Mouse (Mus musculus) forebrain, embryonic 11.5 days (tissue): ENCODE measurements around the gene Elovl2. TPM values are rescaled to one million over a fixed set of nuclear protein-coding genes. Genes with fewer than 3 reads are reported as not detected.

Experiments used
- ATAC-seq: fragments of 200-750 bp; cut with Nextera tagmentation; replicated peaks from 2 replicates; pipeline ENCODE4 v1.8.0; 2017; ENCODE audit warnings: moderate TSS enrichment; ENCODE audit not compliant: low FRiP score
- DNase-seq: peaks from one replicate; pipeline ENCODE4 v3.0.0-alpha.2; 2017; ENCODE audit warnings: low spot score
- H3K27ac ChIP-seq: fragments of 300-500 bp; sonication (generic); 2 replicates; pipeline ENCODE4 v1.5.1; 2014; ENCODE audit warnings: low read depth, low read length
- H3K27me3 ChIP-seq: fragments of 300-500 bp; sonication (generic); 2 replicates; pipeline ENCODE4 v1.6.1; 2014; ENCODE audit warnings: mild to moderate bottlenecking, low read length, mixed read lengths; ENCODE audit not compliant: control insufficient read depth, insufficient read depth
- H3K36me3 ChIP-seq: fragments of 300-500 bp; sonication (generic); 2 replicates; pipeline ENCODE4 v1.6.1; 2014; ENCODE audit warnings: mild to moderate bottlenecking, low read length, moderate library complexity, mixed read lengths; ENCODE audit not compliant: control insufficient read depth, insufficient read depth
- H3K4me1 ChIP-seq: fragments of 300-500 bp; sonication (generic); replicated peaks from 2 replicates; pipeline ENCODE4 v1.6.1; 2014; ENCODE audit warnings: low read length, mixed read lengths; ENCODE audit not compliant: control insufficient read depth, insufficient read depth
- H3K4me2 ChIP-seq: fragments of 300-500 bp; sonication (generic); 2 replicates; pipeline ENCODE4 v1.6.1; 2014; ENCODE audit warnings: low read depth, mild to moderate bottlenecking, low read length, moderate library complexity, mixed read lengths; ENCODE audit not compliant: severe bottlenecking
- H3K4me3 ChIP-seq: fragments of 300-500 bp; sonication (generic); 2 replicates; pipeline ENCODE4 v1.5.1; 2014; ENCODE audit warnings: low read depth, low read length
- H3K9ac ChIP-seq: fragments of 300-500 bp; sonication (generic); 2 replicates; pipeline ENCODE4 v1.6.1; 2014; ENCODE audit warnings: low read length
- H3K9me3 ChIP-seq: fragments of 300-500 bp; sonication (generic); 2 replicates; pipeline ENCODE4 v1.6.1; 2016; ENCODE audit warnings: low read length, mixed read lengths; ENCODE audit not compliant: control insufficient read depth
- WGBS: fragments of 180-500 bp; shearing (Covaris S2); extraction: QIAGEN DNeasy Blood & Tissue Kit; methylation state at CpG from one replicate; pipeline ENCODE4 v1.1.7; 2014; 5-methylcytosine and 5-hydroxymethylcytosine counted together
- polyA plus RNA-seq: library from polyadenylated mRNA; unstranded; fragments of >200 nt; fragmentation: Nextera tagmentation; extraction: Ambion mirVana; gene quantifications from 2 replicates; pipeline ENCODE4 v1.2.1, GENCODE M21; 2014

The Elovl2 gene
- polyA plus RNA-seq, 1 experiment from 2014 or later = 52.8 TPM

DNA sequence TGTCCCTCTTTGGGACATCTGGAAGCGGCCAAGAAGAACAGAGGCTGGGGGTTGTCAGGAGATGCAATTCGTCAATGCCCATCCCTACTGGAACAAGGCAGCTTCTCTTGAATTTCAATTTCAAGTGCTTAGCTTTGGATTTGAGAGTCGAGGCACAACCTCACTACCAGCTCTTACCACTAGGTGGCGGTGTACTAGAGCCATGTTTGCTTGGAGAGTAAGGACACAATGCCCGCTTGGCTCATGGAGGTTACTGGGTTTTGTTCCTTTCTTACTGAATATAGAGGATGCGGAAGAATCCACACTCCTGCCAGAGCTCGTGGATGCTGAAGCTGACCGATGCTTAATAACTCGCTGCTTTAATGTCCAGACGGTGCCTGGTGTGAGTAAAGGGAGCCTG lies 73.9 kb downstream of the Elovl2 start:
- Histone ChIP-seq H3K9me3 (no peaks in the 10 kb centered on the region), H3K9ac (no peak overlapping the region), H3K4me1 (no peaks in the 10 kb centered on the region), H3K4me2 (no peak overlapping the region), H3K27me3 (no peaks in the 10 kb centered on the region), H3K4me3 (no peak overlapping the region), H3K36me3 (no peaks in the 10 kb centered on the region), H3K27ac (no peak overlapping the region)
- peak; percentile 72 for DNase-seq
- no peak for ATAC-seq
- WGBS = 82% methylated on average over 10 of the region's 10 CpGs

DNA sequence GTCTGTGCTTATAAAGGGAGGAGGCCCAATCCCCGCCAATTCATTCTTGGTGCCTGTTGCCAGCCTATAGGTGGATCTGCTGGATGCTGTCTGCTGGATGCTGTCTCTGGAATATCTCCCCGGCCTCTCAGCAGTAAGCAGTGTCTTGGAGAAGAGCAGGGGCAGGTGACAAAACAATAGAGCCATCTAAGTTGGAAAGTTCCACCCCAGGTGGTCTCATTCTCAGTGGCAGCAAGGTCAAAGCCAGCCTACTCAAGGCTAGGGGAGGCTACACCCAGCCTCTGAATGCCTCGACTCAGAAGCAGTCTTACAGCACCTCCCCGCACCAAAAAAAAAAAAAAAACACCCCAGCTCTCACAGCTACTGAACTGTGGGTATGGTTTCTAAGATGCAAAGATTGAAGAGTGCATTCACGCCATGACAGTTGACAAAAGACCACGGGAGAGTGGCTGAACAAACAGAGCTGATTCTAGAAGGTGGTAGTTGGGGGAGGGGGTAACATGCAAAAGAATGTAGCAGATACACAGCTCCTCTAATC lies 74.7 kb downstream of the Elovl2 start:
- H3K4me1 ChIP-seq = no peaks in the 10 kb centered on the region
- no peak overlapping the region for H3K9ac ChIP-seq
- DNase-seq = no peak
- WGBS = 77% methylated on average over 6 of the region's 6 CpGs
- no peaks in the 10 kb centered on the region for H3K36me3 ChIP-seq
- no peak overlapping the region for H3K4me3 ChIP-seq
- H3K9me3 ChIP-seq = no peaks in the 10 kb centered on the region
- no peaks in the 10 kb centered on the region for H3K27me3 ChIP-seq
- H3K27ac ChIP-seq = no peak overlapping the region
- no peak overlapping the region for H3K4me2 ChIP-seq
- ATAC-seq = no peak

DNA sequence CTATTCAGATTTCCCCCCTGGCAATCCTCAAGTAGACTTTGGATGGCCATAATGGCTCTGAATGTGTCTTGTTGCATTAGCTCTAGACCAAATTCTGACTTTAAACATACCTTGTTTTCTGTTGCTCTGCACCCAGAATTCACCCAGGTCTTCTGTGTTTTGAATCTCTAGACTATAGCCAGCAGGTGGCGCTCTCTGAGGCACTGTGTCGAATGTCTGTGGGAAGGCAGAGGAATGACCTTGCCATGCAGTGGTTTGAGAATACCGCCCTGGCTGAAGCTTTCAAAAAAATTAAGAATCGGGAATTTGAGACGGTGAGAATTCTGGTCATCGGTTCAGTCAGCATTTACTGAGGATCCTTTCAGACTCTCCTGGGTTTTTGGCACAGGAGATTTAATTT lies 85.3 kb downstream of the Elovl2 start:
- WGBS = 11% methylated on average over 6 of the region's 6 CpGs
- ATAC-seq (no peak), DNase-seq (peak; percentile 82)
- H3K4me2 ChIP-seq = no peak overlapping the region
- H3K9ac ChIP-seq = no peak overlapping the region
- no peaks in the 10 kb centered on the region for H3K4me1 ChIP-seq
- H3K27ac ChIP-seq = no peak overlapping the region
- no peak overlapping the region for H3K4me3 ChIP-seq
- H3K9me3 ChIP-seq = no peaks in the 10 kb centered on the region
- no peaks in the 10 kb centered on the region for H3K36me3 ChIP-seq
- no peaks in the 10 kb centered on the region for H3K27me3 ChIP-seq

Other genes starting within 250 kb of the Elovl2 start
- 88.4 and 92.0 TPM in 2 replicates for gene Pak1ip1, start 219.4 kb downstream of the Elovl2 start, polyA plus RNA-seq
- gene Tmem14c, start 204.1 kb downstream of the Elovl2 start, polyA plus RNA-seq = 168 and 183 TPM in 2 replicates
- 0.87 and 1.6 TPM in 2 replicates for gene Mak, start 140.7 kb downstream of the Elovl2 start, polyA plus RNA-seq
- gene Gcm2, start 109.4 kb downstream of the Elovl2 start, polyA plus RNA-seq = not detected in 2 replicates
- not detected in 2 replicates for gene Sycp2l, start 106.1 kb downstream of the Elovl2 start, polyA plus RNA-seq
- 13.1 and 14.3 TPM in 2 replicates for gene Smim13, start 29.4 kb upstream of the Elovl2 start, polyA plus RNA-seq
- not detected in 2 replicates for gene Gm17364, start 53.6 kb upstream of the Elovl2 start, polyA plus RNA-seq